Mouse (Mus musculus) MEL (cell line): ENCODE results near the gene Lmx1b. TPM values are rescaled to one million over a fixed set of nuclear protein-coding genes. Genes with fewer than 3 reads are reported as not detected.

Source experiments
- DNase-seq: peaks from one replicate; pipeline ENCODE4 v3.0.0; 2011; ENCODE audit warnings: low read depth, low spot score
- H3K27ac ChIP-seq: 2 replicates; pipeline ENCODE4 v1.5.1; 2012; ENCODE audit warnings: low read depth, mild to moderate bottlenecking, control low read depth, low read length, moderate library complexity; ENCODE audit not compliant: control insufficient read depth
- H3K27me3 ChIP-seq, 2 experiments: fragments of 150-350 bp in 1 of 2; sonication (generic) in 1 of 2; 2 replicates each; pipeline ENCODE4 v1.6.1; 2012; ENCODE audit warnings: low read length in 2 of 2, mild to moderate bottlenecking in 2 of 2, improper control_type of control experiment in 1 of 2, moderate library complexity in 1 of 2; ENCODE audit not compliant: insufficient read depth in 2 of 2, control insufficient read depth in 1 of 2
- H3K36me3 ChIP-seq, 2 experiments: 2 replicates each; pipeline ENCODE4 v1.6.1; 2012 to 2014; ENCODE audit warnings: low read length in 2 of 2, improper control_type of control experiment in 1 of 2, inconsistent platforms in 1 of 2, mild to moderate bottlenecking in 1 of 2; ENCODE audit not compliant: insufficient read depth in 2 of 2, control insufficient read depth in 1 of 2
- H3K4me1 ChIP-seq, 2 experiments: fragments of 150-350 bp in 1 of 2; sonication (generic) in 1 of 2; 2 replicates each; pipeline ENCODE4 v1.6.1; 2012; ENCODE audit warnings: low read length in 2 of 2, improper control_type of control experiment in 1 of 2, mild to moderate bottlenecking in 1 of 2; ENCODE audit not compliant: insufficient read depth in 2 of 2, control insufficient read depth in 1 of 2
- H3K4me3 ChIP-seq, 2 experiments: fragments of 150-350 bp in 1 of 2; sonication (generic) in 1 of 2; 2 replicates each; pipeline ENCODE4 v1.5.1; 2012; ENCODE audit warnings: low read depth in 2 of 2, low read length in 2 of 2, mild to moderate bottlenecking in 2 of 2, moderate library complexity in 2 of 2, control low read depth in 1 of 2, improper control_type of control experiment in 1 of 2; ENCODE audit not compliant: control insufficient read depth in 1 of 2, insufficient read depth in 1 of 2
- H3K79me2 ChIP-seq: 2 replicates; pipeline ENCODE4 v1.6.1; 2012; ENCODE audit warnings: mild to moderate bottlenecking, low read length, moderate library complexity; ENCODE audit not compliant: control insufficient read depth, poor library complexity, insufficient read depth
- H3K9ac ChIP-seq: 2 replicates; pipeline ENCODE4 v1.6.1; 2012; ENCODE audit warnings: low read depth, mild to moderate bottlenecking, control low read depth, low read length, moderate library complexity; ENCODE audit not compliant: control insufficient read depth, poor library complexity, severe bottlenecking
- H3K9me3 ChIP-seq: fragments of 150-350 bp; sonication (generic); replicated peaks from 2 replicates; pipeline ENCODE4 v1.6.1; 2012; ENCODE audit warnings: mild to moderate bottlenecking, low read length, improper control_type of control experiment, moderate library complexity; ENCODE audit not compliant: insufficient read depth
- BHLHE40 ChIP-seq: IDR thresholded peaks from 2 replicates; pipeline ENCODE4 v1.6.1; 2012; ENCODE audit warnings: low read depth, mild to moderate bottlenecking, inconsistent platforms, low read length, improper control_type of control experiment, borderline replicate concordance
- CTCF ChIP-seq, 3 experiments: IDR thresholded peaks in 2 of 3; conservative IDR thresholded peaks in 1 of 3; 2 replicates each; pipeline ENCODE4 v1.5.1; 2011 to 2012; ENCODE audit warnings: low read length in 3 of 3, low read depth in 2 of 3, mild to moderate bottlenecking in 2 of 3, improper control_type of control experiment in 1 of 3, inconsistent platforms in 1 of 3, mixed read lengths in 1 of 3, moderate library complexity in 1 of 3; ENCODE audit not compliant: control insufficient read depth in 1 of 3, insufficient read depth in 1 of 3, poor library complexity in 1 of 3, severe bottlenecking in 1 of 3
- EP300 ChIP-seq, 2 experiments: IDR thresholded peaks; 2 replicates each; pipeline ENCODE4 v1.6.1; 2011; ENCODE audit warnings: improper control_type of control experiment in 2 of 2, low read length in 2 of 2, low read depth in 1 of 2, mild to moderate bottlenecking in 1 of 2
- GABPA ChIP-seq: IDR thresholded peaks from 2 replicates; pipeline ENCODE4 v1.6.1; 2012; ENCODE audit warnings: low read depth, mild to moderate bottlenecking, inconsistent platforms, low read length, improper control_type of control experiment, moderate library complexity
- HCFC1 ChIP-seq: IDR thresholded peaks from 2 replicates; pipeline ENCODE4 v1.6.1; 2012; ENCODE audit warnings: low read depth, mild to moderate bottlenecking, inconsistent platforms, low read length, improper control_type of control experiment, moderate library complexity
- MXI1 ChIP-seq: IDR thresholded peaks from 2 replicates; pipeline ENCODE4 v1.6.1; 2011; ENCODE audit warnings: mild to moderate bottlenecking, low read depth, low read length, improper control_type of control experiment
- POLR2A ChIP-seq, 2 experiments: IDR thresholded peaks; 2 replicates each; pipeline ENCODE4 v1.6.1; 2011 to 2012; ENCODE audit warnings: low read length in 2 of 2, mild to moderate bottlenecking in 2 of 2, control low read depth in 1 of 2, improper control_type of control experiment in 1 of 2, low read depth in 1 of 2, moderate library complexity in 1 of 2; ENCODE audit not compliant: control insufficient read depth in 1 of 2, insufficient read depth in 1 of 2, poor library complexity in 1 of 2
- SMC3 ChIP-seq: IDR thresholded peaks from 2 replicates; pipeline ENCODE4 v1.6.1; 2011; ENCODE audit warnings: low read depth, low read length, improper control_type of control experiment
- TAL1 ChIP-seq: IDR thresholded peaks from 2 replicates; pipeline ENCODE4 v1.6.1; 2012; ENCODE audit warnings: mild to moderate bottlenecking, inconsistent platforms, low read length, moderate library complexity, mixed read lengths
- USF2 ChIP-seq, 2 experiments: IDR thresholded peaks; 2 replicates each; pipeline ENCODE4 v1.6.1; 2011 to 2012; ENCODE audit warnings: improper control_type of control experiment in 2 of 2, low read length in 2 of 2, borderline replicate concordance in 1 of 2, inconsistent platforms in 1 of 2, low read depth in 1 of 2, mild to moderate bottlenecking in 1 of 2; ENCODE audit not compliant: insufficient read depth in 1 of 2
- ZKSCAN1 ChIP-seq: IDR thresholded peaks from 2 replicates; pipeline ENCODE4 v1.6.1; 2012; ENCODE audit warnings: low read depth, mild to moderate bottlenecking, inconsistent platforms, low read length, improper control_type of control experiment, moderate library complexity
- ZMIZ1 ChIP-seq: IDR thresholded peaks from 2 replicates; pipeline ENCODE4 v1.6.1; 2012; ENCODE audit warnings: low read depth, mild to moderate bottlenecking, inconsistent platforms, low read length, improper control_type of control experiment, moderate library complexity
- ZNF384 ChIP-seq: IDR thresholded peaks from 2 replicates; pipeline ENCODE4 v1.6.1; 2012; ENCODE audit warnings: low read depth, mild to moderate bottlenecking, inconsistent platforms, low read length, improper control_type of control experiment
- polyA plus RNA-seq, 2 experiments: library from polyadenylated mRNA; stranded (reverse) in 1 of 2; unstranded in 1 of 2; fragments of >175 nt in 1 of 2; fragments of >200 nt in 1 of 2; gene quantifications; 2 replicates each; pipeline versions ENCODE4 v1.2.1 to v1.2.4; 2012; ENCODE audit warnings: low replicate concordance in 2 of 2, low read depth in 1 of 2; ENCODE audit not compliant: insufficient read length in 2 of 2, insufficient read depth in 1 of 2, missing spikeins in 1 of 2
- total RNA-seq: library from RNA; depleted of rRNA; stranded (reverse); fragments of 300-350 nt; gene quantifications from 2 replicates; pipeline ENCODE4 v1.2.3, GENCODE M21; 2012

The Lmx1b gene
- total and polyA plus RNA-seq, 3 experiments = not detected

GRCm38 (mm10) chr2:33583761-33584160 lies 56.5 kb downstream of the Lmx1b start:
- no peak overlapping the region for H3K27ac ChIP-seq
- no peak overlapping the region for H3K4me3 ChIP-seq
- no peaks in the 10 kb centered on the region for H3K9me3 ChIP-seq
- no peaks in the 10 kb centered on the region for H3K36me3 ChIP-seq
- TF ChIP-seq POLR2A (IDR thresholded peaks at IDR 0.05; ENCODE audit: control insufficient read depth in 1 of 2, insufficient read depth in 1 of 2, low read depth in 1 of 2, low read length in 2 of 2, poor library complexity in 1 of 2) = no peak
- TF ChIP-seq EP300 (IDR thresholded peaks at IDR 0.05; ENCODE audit: low read depth in 1 of 2, low read length in 2 of 2) = no peak
- TF ChIP-seq ZKSCAN1 = no peak
- H3K4me1 ChIP-seq = no peaks in the 10 kb centered on the region
- H3K79me2 ChIP-seq = no peaks in the 10 kb centered on the region
- H3K27me3 ChIP-seq = peaks cover 0 to 6% of the 10 kb centered on the region in 2 experiments; a peak in 2 of 4 replicates
- no peak overlapping the region for H3K9ac ChIP-seq
- no peak for DNase-seq

DNA sequence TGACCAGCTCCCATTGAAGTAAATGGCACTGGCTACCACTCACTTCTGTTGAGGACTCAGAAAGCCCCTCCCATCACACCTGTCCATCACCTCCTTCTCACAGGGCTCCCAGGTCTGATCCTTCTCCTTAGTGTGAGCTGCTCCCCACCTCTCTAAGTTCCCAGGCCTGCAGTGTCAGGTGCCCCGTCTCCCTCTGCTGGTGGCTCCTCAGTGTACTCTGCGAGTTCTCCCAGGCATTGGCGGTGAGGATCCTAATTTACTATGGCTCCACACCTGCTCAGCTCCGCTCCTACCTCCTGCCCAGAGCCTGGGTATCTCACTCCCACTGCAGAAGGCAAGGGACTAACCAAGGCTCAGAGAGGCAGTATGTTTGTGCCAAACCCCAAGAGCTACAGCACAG lies 57.0 kb downstream of the Lmx1b start:
- DNase-seq = no peak
- Histone ChIP-seq H3K4me3 (no peak overlapping the region), H3K36me3 (no peaks in the 10 kb centered on the region), H3K9ac (no peak overlapping the region), H3K27ac (no peak overlapping the region), H3K27me3 (peaks cover 0 to 6% of the 10 kb centered on the region in 2 experiments; a peak in 2 of 4 replicates), H3K79me2 (no peaks in the 10 kb centered on the region), H3K9me3 (no peaks in the 10 kb centered on the region), H3K4me1 (no peaks in the 10 kb centered on the region)
- TF ChIP-seq BHLHE40 (no peak), ZNF384 (no peak), TAL1 (no peak), ZMIZ1 (no peak), SMC3 (no peak), GABPA (no peak), CTCF (IDR thresholded peaks at IDR 0.05 in 2 of 3, conservative IDR thresholded peaks at IDR 0.05 in 1 of 3; ENCODE audit: control insufficient read depth in 1 of 3, insufficient read depth in 1 of 3, low read depth in 2 of 3, low read length in 3 of 3, poor library complexity in 1 of 3, severe bottlenecking in 1 of 3) (peak in 1 of 3 experiments; percentile 3; a peak in 1 of 6 replicates)

GRCm38 (mm10) chr2:33582457-33583060 lies 57.8 kb downstream of the Lmx1b start:
- no peaks in the 10 kb centered on the region for H3K4me1 ChIP-seq
- no peaks in the 10 kb centered on the region for H3K9me3 ChIP-seq
- no peak for TF ChIP-seq CTCF (IDR thresholded peaks at IDR 0.05 in 2 of 3, conservative IDR thresholded peaks at IDR 0.05 in 1 of 3; ENCODE audit: control insufficient read depth in 1 of 3, insufficient read depth in 1 of 3, low read depth in 2 of 3, low read length in 3 of 3, poor library complexity in 1 of 3, severe bottlenecking in 1 of 3)
- no peak for TF ChIP-seq MXI1
- TF ChIP-seq EP300 (IDR thresholded peaks at IDR 0.05; ENCODE audit: low read depth in 1 of 2, low read length in 2 of 2) = no peak
- TF ChIP-seq HCFC1 = no peak
- TF ChIP-seq SMC3 = no peak
- TF ChIP-seq USF2 (IDR thresholded peaks at IDR 0.05; ENCODE audit: borderline replicate concordance in 1 of 2, insufficient read depth in 1 of 2, low read depth in 1 of 2, low read length in 2 of 2) = no peak
- peaks cover 0 to 6% of the 10 kb centered on the region in 2 experiments; a peak in 2 of 4 replicates for H3K27me3 ChIP-seq
- H3K4me3 ChIP-seq = no peak overlapping the region
- H3K79me2 ChIP-seq = no peaks in the 10 kb centered on the region
- H3K9ac ChIP-seq = no peak overlapping the region
- DNase-seq = no peak
- no peak overlapping the region for H3K27ac ChIP-seq
- no peaks in the 10 kb centered on the region for H3K36me3 ChIP-seq
